Mouse (Mus musculus): Measurements from ENCODE around the gene Col20a1. TPM values are rescaled to one million over a fixed set of nuclear protein-coding genes. Genes with fewer than 3 reads are reported as not detected.

Col20a1 gene
- polyA plus RNA-seq, 1 experiment from 2014 or later, result 1.2 TPM

- ATAC-seq (ENCODE audit: low read depth), result no peak
- Histone ChIP-seq H3K9ac (peak overlapping the region; percentile 97), H3K4me3 (peak overlapping the region; percentile 90), H3K4me1 (replicated peaks) (peaks cover 31% of the 10 kb centered on the region), H3K36me3 (peaks cover 24% of the 10 kb centered on the region), H3K9me3 (no peaks in the 10 kb centered on the region), H3K4me2 (peak overlapping the region; percentile 93), H3K27me3 (no peaks in the 10 kb centered on the region), H3K27ac (replicated peaks) (peak overlapping the region; percentile 92)
- 19% methylated on average over 14 of the region's 14 CpGs for WGBS
Observed at GRCm38 (mm10) chr2:180966092-180966882, 20.0 kb upstream of the Col20a1 start.

- H3K36me3 ChIP-seq, result peaks cover 33% of the 10 kb centered on the region
- peak within 1 kb of the TSS; percentile 97 for H3K9ac ChIP-seq
- WGBS, result under 1% methylated on average over 57 of the region's 57 CpGs
- H3K4me2 ChIP-seq, result peak within 1 kb of the TSS; percentile 93
- ATAC-seq (ENCODE audit: low read depth), result peak; percentile 95
- no peaks in the 10 kb centered on the region for H3K9me3 ChIP-seq
- peaks cover 31% of the 10 kb centered on the region for H3K4me1 ChIP-seq (replicated peaks)
- H3K27ac ChIP-seq (replicated peaks), result peak within 1 kb of the TSS; percentile 92
- H3K4me3 ChIP-seq, result peak within 1 kb of the TSS; percentile 90
- no peaks in the 10 kb centered on the region for H3K27me3 ChIP-seq
Observed at GRCm38 (mm10) chr2:180967010-180967763, 19.1 kb upstream of the Col20a1 start, which contains the start of gene Arfgap1. Gene Arfgap1, plus strand, starts transcription at chr2:180967225.

DNA sequence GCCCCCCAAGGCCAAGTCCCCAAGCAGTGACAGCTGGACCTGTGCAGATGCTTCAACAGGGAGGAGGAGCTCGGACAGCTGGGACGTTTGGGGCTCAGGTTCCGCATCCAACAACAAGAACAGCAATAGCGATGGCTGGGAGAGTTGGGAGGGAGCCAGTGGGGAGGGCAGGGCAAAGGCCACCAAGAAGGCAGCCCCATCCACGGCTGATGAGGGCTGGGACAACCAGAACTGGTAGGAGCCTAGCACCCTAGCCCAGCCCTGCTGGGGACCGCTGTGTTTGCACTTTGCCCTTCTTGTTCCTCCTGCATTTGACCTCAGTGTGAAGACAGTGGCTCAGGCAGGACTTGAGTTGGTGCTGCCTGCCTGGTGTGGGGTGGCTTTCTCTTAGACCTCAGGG, 5.2 kb upstream of the Col20a1 start:
- H3K9me3 ChIP-seq, result no peaks in the 10 kb centered on the region
- 0 out of 2 replicates have a peak, but pooled peaks cover 2% of the 10 kb centered on the region for H3K4me1 ChIP-seq (replicated peaks)
- no peak overlapping the region for H3K27ac ChIP-seq (replicated peaks)
- H3K9ac ChIP-seq, result no peak overlapping the region
- no peak for ATAC-seq (ENCODE audit: low read depth)
- no peak overlapping the region for H3K4me2 ChIP-seq
- no peaks in the 10 kb centered on the region for H3K27me3 ChIP-seq
- peaks cover 86% of the 10 kb centered on the region for H3K36me3 ChIP-seq
- no peak overlapping the region for H3K4me3 ChIP-seq
- 82% methylated on average over 6 of the region's 6 CpGs for WGBS

GRCm38 (mm10) chr2:180985635-180986034, 700 bp upstream of the Col20a1 start:
- Histone ChIP-seq H3K36me3 (peaks cover 41% of the 10 kb centered on the region), H3K9ac (no peak overlapping the region), H3K4me2 (no peak overlapping the region), H3K9me3 (no peaks in the 10 kb centered on the region), H3K27ac (replicated peaks) (no peak overlapping the region), H3K4me3 (no peak overlapping the region), H3K4me1 (replicated peaks) (peaks cover 29% of the 10 kb centered on the region), H3K27me3 (no peaks in the 10 kb centered on the region)
- 94% methylated on average over 2 of the region's 2 CpGs for WGBS
- ATAC-seq (ENCODE audit: low read depth), result no peak

- Histone ChIP-seq H3K4me1 (replicated peaks) (peaks cover 29% of the 10 kb centered on the region), H3K4me3 (no peak overlapping the region), H3K27ac (replicated peaks) (no peak overlapping the region; the same call in 1 of the 2 replicates), H3K27me3 (no peaks in the 10 kb centered on the region), H3K4me2 (no peak overlapping the region), H3K36me3 (peaks cover 28% of the 10 kb centered on the region), H3K9me3 (no peaks in the 10 kb centered on the region), H3K9ac (no peak overlapping the region)
- ATAC-seq (ENCODE audit: low read depth), result no peak
- WGBS, result 36% methylated on average over 1 of the region's 1 CpGs
Observed at GRCm38 (mm10) chr2:180987001-180987400, 666 bp downstream of the Col20a1 start.

DNA sequence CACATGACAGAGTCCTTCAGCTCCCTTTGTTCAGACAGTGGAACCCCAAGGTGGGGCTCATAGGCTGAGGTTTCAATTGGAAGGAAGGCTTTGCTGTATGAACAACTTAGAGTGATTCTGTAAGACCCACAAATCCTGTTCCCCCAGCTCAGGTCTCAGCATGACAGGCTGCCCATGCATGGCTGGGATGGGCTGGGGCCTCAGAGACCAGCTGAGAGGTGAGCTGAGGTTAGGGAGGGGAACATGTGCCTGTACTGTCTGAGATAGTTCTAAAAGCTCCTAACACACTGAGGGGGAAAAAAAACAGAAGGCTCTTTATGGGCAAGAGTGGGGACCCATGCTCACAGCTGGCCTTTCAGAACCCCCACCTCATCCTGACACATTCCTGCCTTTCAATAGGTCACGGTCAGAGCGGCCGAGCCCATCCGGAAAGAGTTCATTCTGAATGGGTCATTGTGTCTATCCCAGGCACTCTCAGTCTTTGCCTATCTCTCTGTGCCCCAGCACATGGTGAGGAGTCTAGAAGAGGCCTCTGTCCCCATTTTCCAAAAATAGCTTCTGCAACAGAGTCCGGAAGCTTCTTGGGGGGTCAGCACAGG, 1.2 kb downstream of the Col20a1 start:
- 29% methylated on average over 5 of the region's 5 CpGs for WGBS
- H3K4me3 ChIP-seq, result no peak overlapping the region
- H3K27ac ChIP-seq (replicated peaks), result peak overlapping the region; percentile 42; the same call in 1 of the 2 replicates
- no peaks in the 10 kb centered on the region for H3K9me3 ChIP-seq
- peaks cover 29% of the 10 kb centered on the region for H3K4me1 ChIP-seq (replicated peaks)
- peaks cover 22% of the 10 kb centered on the region for H3K36me3 ChIP-seq
- ATAC-seq (ENCODE audit: low read depth), result no peak
- H3K27me3 ChIP-seq, result no peaks in the 10 kb centered on the region
- no peak overlapping the region for H3K9ac ChIP-seq
- H3K4me2 ChIP-seq, result no peak overlapping the region

GRCm38 (mm10) chr2:180988347-180988913, 2.1 kb downstream of the Col20a1 start:
- 44% methylated on average over 3 of the region's 3 CpGs for WGBS
- peak; percentile 65 for ATAC-seq (ENCODE audit: low read depth)
- Histone ChIP-seq H3K4me3 (no peak overlapping the region), H3K9me3 (no peaks in the 10 kb centered on the region), H3K27ac (replicated peaks) (peak overlapping the region; percentile 42), H3K9ac (no peak overlapping the region; the same call in 1 of the 2 replicates), H3K36me3 (peaks cover 13% of the 10 kb centered on the region), H3K27me3 (no peaks in the 10 kb centered on the region), H3K4me2 (no peak overlapping the region), H3K4me1 (replicated peaks) (peaks cover 29% of the 10 kb centered on the region)

- Histone ChIP-seq H3K27ac (replicated peaks) (no peak overlapping the region; the same call in 1 of the 2 replicates), H3K4me3 (no peak overlapping the region), H3K27me3 (no peaks in the 10 kb centered on the region), H3K4me2 (no peak overlapping the region), H3K4me1 (replicated peaks) (peaks cover 29% of the 10 kb centered on the region), H3K9ac (no peak overlapping the region), H3K36me3 (peaks cover 8% of the 10 kb centered on the region), H3K9me3 (no peaks in the 10 kb centered on the region)
- ATAC-seq (ENCODE audit: low read depth), result 0 out of 2 replicates have a peak, but pooled peaks have one; percentile 4
- 88% methylated on average over 1 of the region's 1 CpGs for WGBS
Observed at GRCm38 (mm10) chr2:180988948-180989347, 2.6 kb downstream of the Col20a1 start.

DNA sequence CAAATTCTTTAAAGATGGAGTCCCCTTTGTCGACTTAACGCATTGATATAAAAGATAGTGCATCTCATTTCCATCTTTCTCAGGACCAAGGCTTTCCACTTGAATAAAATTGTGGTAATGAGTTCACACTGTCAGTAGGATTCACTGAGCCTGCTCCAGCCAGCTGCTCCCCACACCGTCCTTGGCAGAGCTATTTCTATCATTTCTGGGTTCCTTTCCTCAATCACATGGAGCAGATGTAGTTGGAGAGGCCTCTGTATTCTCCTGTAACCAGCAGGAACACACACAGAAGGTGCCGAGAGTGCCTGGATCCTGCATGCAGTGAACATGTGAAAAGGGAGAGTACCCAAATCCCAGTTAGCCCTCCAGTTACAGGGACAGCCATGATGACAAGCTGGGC, 4.0 kb downstream of the Col20a1 start:
- no peak for ATAC-seq (ENCODE audit: low read depth)
- Histone ChIP-seq H3K27ac (replicated peaks) (no peak overlapping the region), H3K4me2 (no peak overlapping the region), H3K36me3 (no peaks in the 10 kb centered on the region), H3K4me1 (replicated peaks) (peaks cover 29% of the 10 kb centered on the region), H3K9me3 (no peaks in the 10 kb centered on the region), H3K27me3 (no peaks in the 10 kb centered on the region), H3K9ac (no peak overlapping the region), H3K4me3 (no peak overlapping the region)
- WGBS, result 62% methylated on average over 4 of the region's 4 CpGs

GRCm38 (mm10) chr2:180994360-180994759, 8.0 kb downstream of the Col20a1 start:
- no peak for ATAC-seq (ENCODE audit: low read depth)
- no peaks in the 10 kb centered on the region for H3K27me3 ChIP-seq
- no peaks in the 10 kb centered on the region for H3K36me3 ChIP-seq
- no peak overlapping the region for H3K4me2 ChIP-seq
- no peak overlapping the region for H3K4me3 ChIP-seq
- H3K27ac ChIP-seq (replicated peaks), result no peak overlapping the region
- no peaks in the 10 kb centered on the region for H3K9me3 ChIP-seq
- no peak overlapping the region for H3K9ac ChIP-seq
- 82% methylated on average over 2 of the region's 2 CpGs for WGBS
- no peaks in the 10 kb centered on the region for H3K4me1 ChIP-seq (replicated peaks)

GRCm38 (mm10) chr2:180995457-180995856, 9.1 kb downstream of the Col20a1 start:
- Histone ChIP-seq H3K9me3 (no peaks in the 10 kb centered on the region), H3K36me3 (no peaks in the 10 kb centered on the region)
- ATAC-seq (ENCODE audit: low read depth), result no peak

More at GRCm38 (mm10) chr2:180995457-180995856, 9.1 kb downstream of the Col20a1 start:
- H3K4me2 ChIP-seq, result no peak overlapping the region
- H3K27ac ChIP-seq (replicated peaks), result no peak overlapping the region
- no peak overlapping the region for H3K9ac ChIP-seq
- WGBS, result 70% methylated on average over 4 of the region's 4 CpGs
- no peak overlapping the region for H3K4me3 ChIP-seq
- no peaks in the 10 kb centered on the region for H3K4me1 ChIP-seq (replicated peaks)
- H3K27me3 ChIP-seq, result no peaks in the 10 kb centered on the region
